Mouse (Mus musculus) bone marrow, adult 2 months (tissue): ENCODE data around the gene Rmdn2.

Experiments
- CTCF ChIP-seq: fragments of 200-500 bp; IDR thresholded peaks from 2 replicates; pipeline ENCODE4 v1.5.1; 2011; ENCODE audit warnings: low read length, control low read depth; ENCODE audit not compliant: control insufficient read depth, insufficient read depth
- POLR2A ChIP-seq: fragments of 200-500 bp; IDR thresholded peaks from 2 replicates; pipeline ENCODE4 v1.6.1; 2011; ENCODE audit warnings: low read depth, mild to moderate bottlenecking, control low read depth, low read length, borderline replicate concordance; ENCODE audit not compliant: control insufficient read depth

DNA sequence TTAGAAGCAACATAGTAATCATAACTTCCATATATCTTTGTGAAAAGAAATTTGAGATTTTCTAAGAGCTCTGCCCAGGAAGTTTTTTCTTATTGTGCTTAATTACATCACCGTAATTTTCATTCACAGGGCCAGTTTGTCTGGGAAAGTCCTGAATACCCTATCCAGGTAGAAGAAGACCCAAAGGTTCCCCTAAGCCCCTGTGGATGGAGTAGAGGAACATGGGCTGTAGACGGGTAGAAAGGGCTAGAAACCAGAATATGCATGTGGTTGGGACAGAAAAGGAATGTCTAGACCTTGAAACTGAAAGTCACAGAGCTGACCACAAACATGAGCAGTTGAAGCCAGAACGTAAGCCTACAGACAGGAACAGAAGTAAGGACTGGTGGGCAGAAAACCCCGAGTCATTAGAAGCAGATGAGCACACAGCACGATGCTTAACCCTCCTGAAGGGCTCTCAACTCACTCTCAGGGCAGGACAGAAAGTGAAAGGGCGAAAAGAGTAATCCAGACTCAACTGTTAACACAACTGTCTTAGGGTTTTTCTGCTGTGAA lies 27.3 kb upstream of the Rmdn2 start:
- TF ChIP-seq CTCF (no peak), POLR2A (no peak)
